Mouse (Mus musculus): Measurements from ENCODE around the gene Akr1c18. TPM values are rescaled to one million over a fixed set of nuclear protein-coding genes. Genes with fewer than 3 reads are reported as not detected.

Gene Akr1c18
- total and polyA plus RNA-seq, 2 experiments from 2014 or later, result not detected

- H3K4me3 ChIP-seq (ENCODE audit: low read depth, low read length), result no peak overlapping the region
- no peak for DNase-seq (ENCODE audit: low spot score)
- TF ChIP-seq CTCF (IDR thresholded peaks at IDR 0.05), result no peak
- no peak for ATAC-seq (ENCODE audit: low FRiP score)
- H3K4me1 ChIP-seq (ENCODE audit: insufficient read depth, low read length), result no peaks in the 10 kb centered on the region
- no peaks in the 10 kb centered on the region for H3K9me3 ChIP-seq (ENCODE audit: low read length)
- no peaks in the 10 kb centered on the region for H3K36me3 ChIP-seq (ENCODE audit: insufficient read depth, low read length)
- 73% methylated on average over 2 of the region's 2 CpGs for WGBS
- H3K4me2 ChIP-seq (ENCODE audit: low read depth, low read length, poor library complexity, severe bottlenecking), result no peak overlapping the region
- no peaks in the 10 kb centered on the region for H3K27me3 ChIP-seq (ENCODE audit: insufficient read depth, low read length)
- no peak overlapping the region for H3K27ac ChIP-seq (ENCODE audit: low read depth, low read length)
- H3K9ac ChIP-seq (replicated peaks; ENCODE audit: low read length, poor library complexity, severe bottlenecking), result no peak overlapping the region
These were observed 22.5 kb upstream of the Akr1c18 start for GRCm38 (mm10) chr13:4172978-4173377.

- no peaks in the 10 kb centered on the region for H3K36me3 ChIP-seq (ENCODE audit: insufficient read depth, low read length)
- ATAC-seq (ENCODE audit: low FRiP score), result no peak
- no peak for DNase-seq (ENCODE audit: low spot score)
- H3K9ac ChIP-seq (replicated peaks; ENCODE audit: low read length, poor library complexity, severe bottlenecking), result no peak overlapping the region
- H3K27me3 ChIP-seq (ENCODE audit: insufficient read depth, low read length), result no peaks in the 10 kb centered on the region
- no peak for TF ChIP-seq CTCF (IDR thresholded peaks at IDR 0.05)
- no peaks in the 10 kb centered on the region for H3K9me3 ChIP-seq (ENCODE audit: low read length)
- no peak overlapping the region for H3K27ac ChIP-seq (ENCODE audit: low read depth, low read length)
- H3K4me1 ChIP-seq (ENCODE audit: insufficient read depth, low read length), result no peaks in the 10 kb centered on the region
- no peak overlapping the region for H3K4me3 ChIP-seq (ENCODE audit: low read depth, low read length)
- no peak overlapping the region for H3K4me2 ChIP-seq (ENCODE audit: low read depth, low read length, poor library complexity, severe bottlenecking)
- WGBS, result 31% methylated on average over 1 of the region's 1 CpGs
These were observed 17.6 kb upstream of the Akr1c18 start for GRCm38 (mm10) chr13:4168006-4168405.

- DNase-seq (ENCODE audit: low spot score) (no peak), ATAC-seq (ENCODE audit: low FRiP score) (no peak)
- Histone ChIP-seq H3K4me3 (ENCODE audit: low read depth, low read length) (no peak overlapping the region), H3K27ac (ENCODE audit: low read depth, low read length) (no peak overlapping the region), H3K4me2 (ENCODE audit: low read depth, low read length, poor library complexity, severe bottlenecking) (no peak overlapping the region), H3K9ac (replicated peaks; ENCODE audit: low read length, poor library complexity, severe bottlenecking) (no peak overlapping the region), H3K27me3 (ENCODE audit: insufficient read depth, low read length) (no peaks in the 10 kb centered on the region), H3K9me3 (ENCODE audit: low read length) (no peaks in the 10 kb centered on the region), H3K4me1 (ENCODE audit: insufficient read depth, low read length) (no peaks in the 10 kb centered on the region), H3K36me3 (ENCODE audit: insufficient read depth, low read length) (no peaks in the 10 kb centered on the region)
- TF ChIP-seq CTCF (IDR thresholded peaks at IDR 0.05), result no peak
- 9% methylated on average over 2 of the region's 2 CpGs for WGBS
These were observed 4.8 kb upstream of the Akr1c18 start for GRCm38 (mm10) chr13:4155286-4155685.

- Histone ChIP-seq H3K36me3 (ENCODE audit: insufficient read depth, low read length) (no peaks in the 10 kb centered on the region), H3K9me3 (ENCODE audit: low read length) (no peaks in the 10 kb centered on the region), H3K27ac (ENCODE audit: low read depth, low read length) (no peak overlapping the region), H3K4me2 (ENCODE audit: low read depth, low read length, poor library complexity, severe bottlenecking) (no peak overlapping the region), H3K9ac (replicated peaks; ENCODE audit: low read length, poor library complexity, severe bottlenecking) (no peak overlapping the region), H3K4me3 (ENCODE audit: low read depth, low read length) (no peak overlapping the region), H3K27me3 (ENCODE audit: insufficient read depth, low read length) (no peaks in the 10 kb centered on the region), H3K4me1 (ENCODE audit: insufficient read depth, low read length) (no peaks in the 10 kb centered on the region)
- no peak for DNase-seq (ENCODE audit: low spot score)
- 82% methylated on average over 3 of the region's 3 CpGs for WGBS
- ATAC-seq (ENCODE audit: low FRiP score), result no peak
- TF ChIP-seq CTCF (IDR thresholded peaks at IDR 0.05), result no peak
These were observed 3.1 kb upstream of the Akr1c18 start for GRCm38 (mm10) chr13:4153593-4153992.

DNA sequence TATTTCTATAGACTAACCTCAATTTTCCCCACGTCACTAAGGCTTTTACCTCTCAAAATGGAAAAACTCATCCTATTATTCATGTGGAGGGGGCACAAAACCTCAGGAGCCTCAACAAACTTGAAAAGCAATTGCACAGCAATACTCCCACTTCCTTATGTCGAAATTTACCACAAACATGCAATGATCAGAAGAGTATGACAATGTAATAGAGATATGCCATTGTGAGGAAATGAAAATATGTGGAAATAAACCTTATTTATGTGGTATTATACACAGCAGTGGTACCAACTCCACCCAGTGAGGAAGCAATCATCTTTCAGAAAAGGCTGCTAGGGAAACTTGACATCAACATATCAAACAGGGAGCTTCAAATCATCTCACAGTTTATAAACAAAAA is 2.5 kb upstream of the Akr1c18 start:
- Histone ChIP-seq H3K4me3 (ENCODE audit: low read depth, low read length) (no peak overlapping the region), H3K36me3 (ENCODE audit: insufficient read depth, low read length) (no peaks in the 10 kb centered on the region), H3K27ac (ENCODE audit: low read depth, low read length) (no peak overlapping the region), H3K4me2 (ENCODE audit: low read depth, low read length, poor library complexity, severe bottlenecking) (no peak overlapping the region), H3K9ac (replicated peaks; ENCODE audit: low read length, poor library complexity, severe bottlenecking) (no peak overlapping the region), H3K27me3 (ENCODE audit: insufficient read depth, low read length) (no peaks in the 10 kb centered on the region), H3K9me3 (ENCODE audit: low read length) (no peaks in the 10 kb centered on the region), H3K4me1 (ENCODE audit: insufficient read depth, low read length) (no peaks in the 10 kb centered on the region)
- TF ChIP-seq CTCF (IDR thresholded peaks at IDR 0.05), result no peak
- no peak for ATAC-seq (ENCODE audit: low FRiP score)
- DNase-seq (ENCODE audit: low spot score), result no peak
- WGBS, result 77% methylated on average over 2 of the region's 2 CpGs

DNA sequence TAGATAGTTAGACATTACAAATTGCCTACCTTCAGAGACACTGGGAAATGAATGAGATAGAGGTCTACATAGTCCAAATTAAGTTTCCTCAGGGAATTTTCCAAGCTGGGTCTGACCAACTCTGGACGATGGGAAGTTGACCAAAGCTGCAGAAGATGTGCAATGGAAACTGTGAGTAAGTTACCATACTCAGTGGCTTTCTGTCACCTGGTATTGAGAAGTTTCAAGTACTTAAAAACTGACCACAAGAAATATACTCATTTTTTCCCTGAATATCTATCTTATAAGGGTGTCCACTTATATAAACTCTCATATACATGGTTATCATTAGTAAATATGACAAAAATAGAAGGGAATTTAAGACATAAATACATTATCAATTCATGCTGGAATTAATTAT is 6.2 kb downstream of the Akr1c18 start:
- no peaks in the 10 kb centered on the region for H3K36me3 ChIP-seq (ENCODE audit: insufficient read depth, low read length)
- no peak overlapping the region for H3K4me2 ChIP-seq (ENCODE audit: low read depth, low read length, poor library complexity, severe bottlenecking)
- ATAC-seq (ENCODE audit: low FRiP score) (no peak), DNase-seq (ENCODE audit: low spot score) (no peak)
- no peaks in the 10 kb centered on the region for H3K27me3 ChIP-seq (ENCODE audit: insufficient read depth, low read length)
- WGBS, result 74% methylated on average over 1 of the region's 1 CpGs
- no peak overlapping the region for H3K27ac ChIP-seq (ENCODE audit: low read depth, low read length)
- no peaks in the 10 kb centered on the region for H3K9me3 ChIP-seq (ENCODE audit: low read length)
- no peak overlapping the region for H3K9ac ChIP-seq (replicated peaks; ENCODE audit: low read length, poor library complexity, severe bottlenecking)
- no peak for TF ChIP-seq CTCF (IDR thresholded peaks at IDR 0.05)
- no peak overlapping the region for H3K4me3 ChIP-seq (ENCODE audit: low read depth, low read length)
- no peaks in the 10 kb centered on the region for H3K4me1 ChIP-seq (ENCODE audit: insufficient read depth, low read length)
